Mouse (Mus musculus) neural tube, embryonic 13.5 days (tissue): Measurements from ENCODE around the gene Cd80. TPM values are rescaled to one million over a fixed set of nuclear protein-coding genes. Genes with fewer than 3 reads are reported as not detected.

ENCODE experiments used
- ATAC-seq: fragments of 200-750 bp; cut with Nextera tagmentation; 2 replicates; pipeline ENCODE4 v1.8.0; 2017; ENCODE audit warnings: low read depth, mild to moderate bottlenecking, moderate TSS enrichment, moderate library complexity
- H3K27ac ChIP-seq: fragments of 300-500 bp; sonication (generic); replicated peaks from 2 replicates; pipeline ENCODE4 v1.5.1; 2015; ENCODE audit warnings: moderate library complexity, mild to moderate bottlenecking, inconsistent platforms
- H3K27me3 ChIP-seq: fragments of 300-500 bp; sonication (generic); 2 replicates; pipeline ENCODE4 v1.6.1; 2015; ENCODE audit warnings: mild to moderate bottlenecking, inconsistent platforms
- H3K36me3 ChIP-seq: fragments of 300-500 bp; sonication (generic); 2 replicates; pipeline ENCODE4 v1.6.1; 2015; ENCODE audit warnings: mild to moderate bottlenecking, inconsistent platforms
- H3K4me1 ChIP-seq: fragments of 300-500 bp; sonication (generic); replicated peaks from 2 replicates; pipeline ENCODE4 v1.6.1; 2015; ENCODE audit warnings: inconsistent platforms
- H3K4me2 ChIP-seq: fragments of 300-500 bp; sonication (generic); 2 replicates; pipeline ENCODE4 v1.6.1; 2015; ENCODE audit warnings: inconsistent platforms, mild to moderate bottlenecking, moderate library complexity
- H3K4me3 ChIP-seq: fragments of 300-500 bp; sonication (generic); 2 replicates; pipeline ENCODE4 v1.5.1; 2015; ENCODE audit warnings: mild to moderate bottlenecking, inconsistent platforms
- H3K9ac ChIP-seq: fragments of 300-500 bp; sonication (generic); 2 replicates; pipeline ENCODE4 v1.6.1; 2015; ENCODE audit warnings: moderate library complexity, mild to moderate bottlenecking, inconsistent platforms
- H3K9me3 ChIP-seq: fragments of 300-500 bp; sonication (generic); 2 replicates; pipeline ENCODE4 v1.6.1; 2016; ENCODE audit warnings: inconsistent platforms
- WGBS: fragments of 180-500 bp; shearing (Covaris S2); methylation state at CpG from one replicate; pipeline ENCODE4 v1.1.7; 2015; 5-methylcytosine and 5-hydroxymethylcytosine counted together
- polyA plus RNA-seq: library from polyadenylated mRNA; unstranded; fragments of >200 nt; fragmentation: Nextera tagmentation; extraction: Ambion mirVana; gene quantifications from 2 replicates; pipeline ENCODE4 v1.2.1, GENCODE M21; 2015

Gene Cd80
- polyA plus RNA-seq: 0.46 and 0.56 TPM in 2 replicates

DNA sequence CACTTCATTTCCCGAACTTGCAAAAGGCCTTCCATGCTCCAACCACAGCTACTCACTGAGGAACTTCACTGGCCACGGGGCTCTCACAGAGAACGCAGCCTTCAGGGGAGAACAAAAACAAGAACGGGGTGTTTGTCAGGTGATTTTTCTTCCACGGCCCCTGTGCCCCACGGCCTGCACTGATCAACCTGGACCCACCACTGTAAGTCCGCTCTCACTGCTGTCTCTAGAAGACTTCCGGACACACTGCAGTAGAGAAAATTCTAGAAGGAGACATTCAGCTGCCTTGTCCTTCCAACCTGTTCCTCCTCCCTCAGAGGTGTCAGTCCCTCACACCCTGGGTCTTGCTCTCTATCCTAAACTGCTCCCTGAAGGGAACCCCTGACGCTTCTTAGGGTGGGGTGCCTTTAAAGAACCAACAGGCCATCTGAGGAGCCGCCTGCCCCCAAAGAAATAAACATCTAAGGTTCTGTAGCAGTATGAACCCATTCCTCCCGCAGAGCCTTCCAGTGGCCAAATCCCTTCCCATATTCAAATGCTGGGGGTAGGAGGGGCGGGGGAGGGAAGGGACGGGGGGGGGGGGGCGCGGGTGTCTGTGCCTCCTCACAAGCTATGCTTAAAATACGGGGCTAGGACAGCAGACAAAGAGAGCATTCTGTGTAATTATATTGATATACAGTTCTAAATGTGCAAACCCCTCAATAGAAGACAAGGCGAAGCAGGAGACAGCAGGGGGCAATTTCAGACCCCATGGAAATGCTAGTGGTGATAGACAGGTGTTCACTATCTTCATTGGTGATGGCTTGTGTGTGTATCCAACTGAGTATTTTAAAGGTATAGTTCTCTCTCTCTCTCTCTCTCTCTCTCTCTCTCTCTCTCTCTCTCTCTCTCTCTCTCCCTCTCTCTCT, at the start of gene Cd80:
Gene Cd80 (plus strand): TSS at position 51 of the 908 bp plus-strand sequence.
- Histone ChIP-seq H3K4me1 (peaks cover 17% of the 10 kb centered on the region), H3K9ac (no peak within 1 kb of the TSS), H3K4me2 (no peak within 1 kb of the TSS), H3K27me3 (no peaks in the 10 kb centered on the region), H3K9me3 (no peaks in the 10 kb centered on the region), H3K4me3 (no peak within 1 kb of the TSS), H3K27ac (no peak within 1 kb of the TSS), H3K36me3 (no peaks in the 10 kb centered on the region)
- 76% methylated on average over 15 of the region's 17 CpGs for WGBS
- no peak for ATAC-seq

DNA sequence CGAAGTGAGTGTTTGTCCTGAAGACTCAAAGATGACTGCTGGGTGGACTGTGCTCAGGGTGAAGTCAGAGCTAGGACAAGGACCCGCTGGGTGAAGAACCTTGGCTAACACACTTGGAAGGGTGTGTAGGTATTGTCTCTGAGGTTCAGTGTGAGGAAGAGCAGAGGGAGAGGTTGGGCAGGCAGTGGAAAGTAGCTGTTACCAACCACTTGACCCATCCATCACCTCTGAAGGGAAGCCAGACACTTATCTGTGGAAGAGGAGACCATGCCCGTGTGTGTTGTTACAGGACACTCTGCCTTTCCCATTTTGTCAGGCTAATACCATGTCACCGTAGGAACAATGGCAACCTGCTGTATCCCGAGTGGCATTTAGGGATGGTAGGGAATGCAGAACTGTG, 49.1 kb upstream of the Cd80 start:
- H3K9me3 ChIP-seq: no peaks in the 10 kb centered on the region
- no peak overlapping the region for H3K27ac ChIP-seq
- no peaks in the 10 kb centered on the region for H3K36me3 ChIP-seq
- ATAC-seq: no peak
- H3K4me1 ChIP-seq: no peaks in the 10 kb centered on the region
- no peak overlapping the region for H3K4me3 ChIP-seq
- 82% methylated on average over 5 of the region's 5 CpGs for WGBS
- no peak overlapping the region for H3K9ac ChIP-seq
- no peaks in the 10 kb centered on the region for H3K27me3 ChIP-seq
- no peak overlapping the region for H3K4me2 ChIP-seq

DNA sequence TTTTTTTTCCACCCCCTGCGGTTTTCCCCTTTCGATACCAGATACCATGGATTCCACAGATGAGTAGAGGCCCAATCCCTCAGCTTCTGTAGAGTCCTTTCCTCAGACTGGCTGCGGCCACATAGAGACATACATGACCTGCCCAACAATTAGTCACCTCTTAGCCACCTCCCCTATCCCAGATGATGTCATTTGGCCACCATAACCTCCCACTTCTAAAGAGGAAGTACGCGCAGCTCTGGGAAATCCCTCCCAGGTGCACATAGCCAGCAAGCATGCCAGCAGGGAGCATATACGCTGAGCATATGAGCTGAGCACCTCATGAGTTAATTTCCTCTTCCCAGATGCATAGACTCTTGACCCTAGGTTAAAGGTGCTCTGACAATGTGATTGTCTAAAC, 48.7 kb upstream of the Cd80 start:
- no peak overlapping the region for H3K27ac ChIP-seq
- no peaks in the 10 kb centered on the region for H3K9me3 ChIP-seq
- ATAC-seq: no peak
- H3K4me1 ChIP-seq: no peaks in the 10 kb centered on the region
- H3K27me3 ChIP-seq: no peaks in the 10 kb centered on the region
- H3K36me3 ChIP-seq: no peaks in the 10 kb centered on the region
- H3K9ac ChIP-seq: no peak overlapping the region
- 93% methylated on average over 6 of the region's 6 CpGs for WGBS
- no peak overlapping the region for H3K4me2 ChIP-seq
- H3K4me3 ChIP-seq: no peak overlapping the region

DNA sequence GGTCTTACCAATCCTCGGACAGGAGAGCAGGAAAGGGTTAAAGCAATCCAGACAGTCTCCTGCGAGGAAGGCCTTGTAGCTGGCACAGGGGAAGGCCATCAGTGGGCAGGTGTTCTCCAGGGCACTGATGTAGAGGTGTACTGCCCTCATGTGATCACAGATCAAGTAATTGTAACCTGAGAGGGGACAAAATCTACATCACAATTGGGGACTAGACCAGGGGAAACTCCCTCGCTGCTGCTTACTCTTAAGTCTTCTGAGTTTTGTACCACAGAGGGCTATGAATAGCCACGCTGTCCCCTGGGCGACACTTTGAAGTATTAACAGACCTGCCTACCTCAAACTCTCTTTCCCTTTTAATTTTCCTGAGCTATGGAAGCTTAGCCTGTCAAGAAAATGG, 47.8 kb upstream of the Cd80 start:
- no peak for ATAC-seq
- no peak overlapping the region for H3K4me2 ChIP-seq
- no peak overlapping the region for H3K9ac ChIP-seq
- H3K27me3 ChIP-seq: no peaks in the 10 kb centered on the region
- H3K4me1 ChIP-seq: no peaks in the 10 kb centered on the region
- no peaks in the 10 kb centered on the region for H3K9me3 ChIP-seq
- no peak overlapping the region for H3K4me3 ChIP-seq
- no peak overlapping the region for H3K27ac ChIP-seq
- 34% methylated on average over 5 of the region's 5 CpGs for WGBS
- no peaks in the 10 kb centered on the region for H3K36me3 ChIP-seq

DNA sequence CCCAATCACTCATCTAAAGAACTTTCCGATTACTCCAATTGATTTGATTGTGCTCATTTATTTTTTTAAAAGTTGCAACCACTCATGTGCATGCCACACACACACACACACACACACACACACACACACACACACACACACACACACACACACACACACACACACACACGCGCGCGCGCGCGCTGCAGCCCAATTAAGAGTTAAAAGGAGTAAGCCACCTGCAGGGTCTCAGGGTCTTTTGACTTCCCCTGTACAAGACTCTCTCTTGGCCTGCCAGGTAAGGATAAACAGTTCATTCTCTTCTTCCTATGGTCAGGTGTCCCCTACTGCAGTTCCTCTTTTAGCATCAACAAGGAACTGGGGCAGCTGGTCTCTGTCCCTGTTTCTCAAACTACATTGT, 46.9 kb upstream of the Cd80 start:
- H3K9ac ChIP-seq: no peak overlapping the region
- 95% methylated on average over 8 of the region's 8 CpGs for WGBS
- no peaks in the 10 kb centered on the region for H3K9me3 ChIP-seq
- H3K27ac ChIP-seq: no peak overlapping the region
- H3K36me3 ChIP-seq: no peaks in the 10 kb centered on the region
- no peak for ATAC-seq
- H3K4me2 ChIP-seq: no peak overlapping the region
- no peaks in the 10 kb centered on the region for H3K27me3 ChIP-seq
- no peak overlapping the region for H3K4me3 ChIP-seq
- no peaks in the 10 kb centered on the region for H3K4me1 ChIP-seq

DNA sequence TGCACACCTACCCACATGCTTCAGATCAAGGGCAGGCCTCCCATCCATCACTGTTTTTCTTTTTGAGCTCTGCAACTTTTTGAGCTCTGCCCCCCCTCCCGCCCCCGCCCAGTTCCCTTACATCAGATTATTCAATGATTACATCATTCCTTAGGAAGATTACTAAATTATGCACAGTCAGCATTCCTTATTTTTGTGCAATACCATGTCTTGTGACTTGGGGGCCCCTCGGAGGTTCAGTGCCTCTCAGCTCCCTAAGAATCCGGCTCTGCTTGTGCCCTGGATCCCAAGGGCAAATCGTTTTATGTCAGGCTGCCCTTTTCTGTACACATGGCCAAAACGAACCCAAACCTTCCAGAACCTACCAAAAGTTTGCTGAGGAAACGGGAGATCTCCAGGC, 40.4 kb upstream of the Cd80 start:
- ATAC-seq: no peak
- no peak overlapping the region for H3K4me3 ChIP-seq
- no peak overlapping the region for H3K27ac ChIP-seq
- no peak overlapping the region for H3K4me2 ChIP-seq
- no peak overlapping the region for H3K9ac ChIP-seq
- H3K36me3 ChIP-seq: no peaks in the 10 kb centered on the region
- no peaks in the 10 kb centered on the region for H3K9me3 ChIP-seq
- H3K4me1 ChIP-seq: no peaks in the 10 kb centered on the region
- WGBS: 84% methylated on average over 7 of the region's 7 CpGs
- H3K27me3 ChIP-seq: no peaks in the 10 kb centered on the region

DNA sequence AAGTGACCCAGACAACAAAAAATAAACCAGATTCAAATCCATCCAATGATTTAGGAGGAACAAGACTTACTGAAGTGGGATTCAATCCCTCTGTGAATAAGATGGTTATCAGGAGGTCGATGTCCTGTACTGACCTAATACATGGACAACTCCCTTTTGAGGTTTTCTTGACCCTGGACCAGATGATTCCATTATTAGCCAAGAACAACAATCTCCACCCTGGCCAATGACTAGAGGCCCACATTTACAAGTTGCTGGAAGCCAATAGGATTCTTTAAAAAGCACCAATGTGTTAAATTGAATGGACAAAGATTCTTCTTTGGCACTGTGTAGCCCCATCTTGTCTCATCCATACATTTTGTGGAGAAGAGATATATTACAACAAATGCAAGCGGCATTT, 30.0 kb upstream of the Cd80 start:
- no peak overlapping the region for H3K9ac ChIP-seq
- H3K4me1 ChIP-seq: no peaks in the 10 kb centered on the region
- no peak overlapping the region for H3K27ac ChIP-seq
- no peak for ATAC-seq
- H3K9me3 ChIP-seq: no peaks in the 10 kb centered on the region
- 89% methylated on average over 2 of the region's 2 CpGs for WGBS
- no peaks in the 10 kb centered on the region for H3K27me3 ChIP-seq
- no peak overlapping the region for H3K4me2 ChIP-seq
- H3K36me3 ChIP-seq: no peaks in the 10 kb centered on the region
- H3K4me3 ChIP-seq: no peak overlapping the region

DNA sequence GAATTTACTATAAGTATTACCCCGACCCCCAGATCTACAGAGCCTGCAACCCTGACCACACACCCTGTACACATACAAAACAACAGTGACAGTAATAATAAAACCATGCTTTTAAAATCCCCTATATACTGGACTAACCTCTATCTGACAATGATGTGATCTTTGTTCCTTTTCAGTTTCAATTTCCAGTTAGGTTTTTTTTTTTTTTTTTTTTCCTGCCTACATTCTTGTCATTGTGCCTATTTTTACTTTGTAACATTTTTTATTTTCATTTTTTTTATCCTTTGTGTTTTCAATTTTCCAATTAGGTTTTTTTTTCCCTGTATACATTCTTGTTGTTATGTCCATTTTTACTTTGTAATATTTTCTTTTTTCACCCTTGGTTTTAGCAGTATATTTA, 29.6 kb upstream of the Cd80 start:
- H3K4me3 ChIP-seq: no peak overlapping the region
- no peak overlapping the region for H3K4me2 ChIP-seq
- no peaks in the 10 kb centered on the region for H3K36me3 ChIP-seq
- H3K27me3 ChIP-seq: no peaks in the 10 kb centered on the region
- H3K9ac ChIP-seq: no peak overlapping the region
- no peak for ATAC-seq
- H3K9me3 ChIP-seq: no peaks in the 10 kb centered on the region
- H3K27ac ChIP-seq: no peak overlapping the region
- WGBS: 85% methylated on average over 1 of the region's 1 CpGs
- no peaks in the 10 kb centered on the region for H3K4me1 ChIP-seq

DNA sequence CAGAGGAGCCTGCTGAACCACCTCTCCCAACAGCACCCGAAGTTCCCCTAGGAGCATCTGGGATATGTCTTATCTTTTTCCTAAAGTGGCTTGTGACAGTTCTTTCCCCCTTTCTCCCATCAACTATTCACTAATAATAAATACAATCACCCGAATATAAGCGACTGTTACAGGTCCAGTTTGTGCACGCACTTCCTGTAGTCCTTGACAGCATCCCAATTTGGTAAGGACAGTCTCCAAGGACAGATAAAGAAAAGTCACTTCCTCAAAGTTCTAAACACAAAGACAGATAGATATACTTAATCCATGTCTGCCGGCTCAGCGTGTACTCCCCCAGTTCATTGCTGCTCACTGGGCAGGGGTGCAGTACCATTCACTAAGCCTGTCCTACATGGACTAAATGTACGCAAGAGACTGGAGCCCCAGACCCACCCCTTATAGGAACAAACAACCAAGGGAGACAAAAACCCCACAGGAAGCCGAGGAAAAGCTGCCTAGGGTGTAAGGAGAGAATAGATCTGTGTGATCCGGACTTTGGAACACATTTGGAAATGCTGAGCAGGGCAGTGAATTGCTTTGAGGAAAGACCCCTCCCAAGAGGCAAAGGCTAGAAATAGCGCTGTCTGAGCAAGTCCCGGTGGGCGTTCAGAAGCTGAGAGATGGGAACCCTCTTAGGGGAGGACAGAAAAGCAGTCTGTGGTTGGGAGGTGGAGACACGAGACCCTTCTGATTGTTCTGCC, 23.7 kb upstream of the Cd80 start:
- no peak overlapping the region for H3K9ac ChIP-seq
- ATAC-seq: no peak
- H3K4me3 ChIP-seq: no peak overlapping the region
- no peaks in the 10 kb centered on the region for H3K9me3 ChIP-seq
- no peak overlapping the region for H3K4me2 ChIP-seq
- H3K27me3 ChIP-seq: no peaks in the 10 kb centered on the region
- no peak overlapping the region for H3K27ac ChIP-seq
- H3K36me3 ChIP-seq: no peaks in the 10 kb centered on the region
- 63% methylated on average over 13 of the region's 13 CpGs for WGBS
- H3K4me1 ChIP-seq: no peaks in the 10 kb centered on the region

DNA sequence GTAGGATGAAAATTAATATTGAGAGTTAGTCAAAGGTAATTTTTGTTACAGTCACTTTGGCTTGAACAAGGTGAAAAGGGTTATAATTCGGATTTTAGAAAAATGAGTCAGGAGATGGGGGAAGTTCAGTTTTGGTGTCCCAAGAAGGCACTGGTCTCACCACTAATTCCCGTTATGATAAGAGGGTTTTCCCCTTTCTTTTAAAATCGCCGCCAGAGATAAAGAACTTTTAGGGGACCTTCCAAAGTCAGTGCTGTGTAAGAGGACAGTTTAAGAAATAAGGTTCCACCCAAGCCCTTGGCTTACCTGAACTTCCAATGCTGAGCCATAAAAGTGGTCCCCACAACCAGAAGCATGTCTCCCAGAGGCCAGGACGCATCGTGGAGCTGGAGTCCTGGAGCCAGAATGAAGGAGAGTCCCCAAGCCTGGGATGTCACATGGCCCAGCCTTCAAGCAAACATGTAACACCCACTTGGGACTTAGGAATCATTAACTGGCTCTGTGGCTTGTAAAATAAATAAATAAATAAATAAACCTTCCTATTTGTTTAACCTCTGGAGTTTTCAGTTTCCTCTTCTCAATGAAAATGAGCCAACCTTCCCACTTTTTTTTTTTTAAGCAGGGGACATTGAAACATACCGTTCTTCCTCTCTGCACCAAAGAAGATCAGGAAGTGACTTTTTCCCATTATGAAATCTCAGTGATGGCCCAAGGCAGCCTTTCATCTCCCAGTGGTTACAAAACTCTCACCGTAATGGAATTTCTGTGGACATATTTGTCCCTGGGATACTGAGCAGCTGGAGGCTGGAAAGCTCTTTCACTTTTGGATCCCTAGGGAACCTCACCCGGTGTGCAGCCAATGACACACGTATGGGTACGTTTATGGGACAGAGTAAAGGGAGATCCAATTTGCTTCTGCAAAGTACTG, 22.6 kb upstream of the Cd80 start, which contains the start of gene Pla1a:
Gene Pla1a (minus strand): TSS at position 648 of the 928 bp plus-strand sequence.
- Histone ChIP-seq H3K4me2 (no peak within 1 kb of the TSS), H3K27ac (no peak within 1 kb of the TSS), H3K9ac (no peak within 1 kb of the TSS), H3K9me3 (no peaks in the 10 kb centered on the region), H3K27me3 (no peaks in the 10 kb centered on the region), H3K4me3 (no peak within 1 kb of the TSS), H3K36me3 (no peaks in the 10 kb centered on the region), H3K4me1 (no peaks in the 10 kb centered on the region)
- ATAC-seq: no peak
- 81% methylated on average over 11 of the region's 11 CpGs for WGBS

DNA sequence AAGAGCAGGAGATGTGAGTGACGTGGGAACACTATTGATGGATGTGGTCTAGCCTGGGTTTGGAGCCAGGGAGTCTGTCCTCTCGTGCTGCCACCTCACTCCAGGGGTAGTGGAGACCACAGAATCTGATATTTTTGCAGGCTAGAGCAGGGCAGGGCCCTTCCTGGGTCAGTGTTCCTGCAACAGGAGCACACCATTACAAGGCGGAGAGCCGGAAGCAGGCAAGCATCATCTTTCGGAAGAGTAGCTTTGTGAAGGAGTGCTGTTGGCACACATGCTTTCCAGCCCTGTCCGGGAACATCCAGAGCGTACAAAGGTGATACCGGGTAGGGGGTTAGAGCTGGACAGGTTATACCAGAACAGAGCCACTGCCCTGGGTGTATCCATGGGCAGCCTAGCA, 21.8 kb upstream of the Cd80 start:
- Histone ChIP-seq H3K4me1 (no peaks in the 10 kb centered on the region), H3K4me2 (no peak overlapping the region), H3K9me3 (no peaks in the 10 kb centered on the region), H3K27ac (no peak overlapping the region), H3K4me3 (no peak overlapping the region), H3K27me3 (no peaks in the 10 kb centered on the region), H3K36me3 (no peaks in the 10 kb centered on the region), H3K9ac (no peak overlapping the region)
- WGBS: 91% methylated on average over 8 of the region's 8 CpGs
- ATAC-seq: no peak
